Mouse (Mus musculus) forebrain, embryonic 14.5 days (tissue): ENCODE data around the gene Irak4. TPM values are rescaled to one million over a fixed set of nuclear protein-coding genes. Genes with fewer than 3 reads are reported as not detected.

ENCODE experiments used
- ATAC-seq: fragments of 200-750 bp; cut with Nextera tagmentation; 2 replicates; pipeline ENCODE4 v1.8.0; 2017; ENCODE audit warnings: mild to moderate bottlenecking, moderate library complexity
- DNase-seq: peaks from one replicate; pipeline ENCODE4 v3.0.0-alpha.2; 2015; ENCODE audit warnings: low spot score
- H3K27ac ChIP-seq: fragments of 300-500 bp; sonication (generic); 2 replicates; pipeline ENCODE4 v1.5.1; 2014; ENCODE audit warnings: low read depth, mild to moderate bottlenecking, control low read depth, low read length, moderate library complexity
- H3K27me3 ChIP-seq: fragments of 300-500 bp; sonication (generic); replicated peaks from 2 replicates; pipeline ENCODE4 v1.6.1; 2014; ENCODE audit warnings: low read length, control low read depth, mixed read lengths; ENCODE audit not compliant: control insufficient read depth, insufficient read depth
- H3K36me3 ChIP-seq: fragments of 300-500 bp; sonication (generic); 2 replicates; pipeline ENCODE4 v1.6.1; 2014; ENCODE audit warnings: low read length, control low read depth; ENCODE audit not compliant: control insufficient read depth, insufficient read depth
- H3K4me1 ChIP-seq: fragments of 300-500 bp; sonication (generic); 2 replicates; pipeline ENCODE4 v1.6.1; 2014; ENCODE audit warnings: antibody characterized with exemption, low read length, control low read depth; ENCODE audit not compliant: control insufficient read depth, insufficient read depth
- H3K4me2 ChIP-seq: fragments of 300-500 bp; sonication (generic); 2 replicates; pipeline ENCODE4 v1.6.1; 2014; ENCODE audit warnings: mild to moderate bottlenecking, control low read depth, low read length
- H3K4me3 ChIP-seq: fragments of 300-500 bp; sonication (generic); 2 replicates; pipeline ENCODE4 v1.5.1; 2014; ENCODE audit warnings: low read depth, low read length, control low read depth
- H3K9ac ChIP-seq: fragments of 300-500 bp; sonication (generic); 2 replicates; pipeline ENCODE4 v1.6.1; 2014; ENCODE audit warnings: mild to moderate bottlenecking, low read length, control low read depth, moderate library complexity
- H3K9me3 ChIP-seq: fragments of 300-500 bp; sonication (generic); replicated peaks from 2 replicates; pipeline ENCODE4 v1.6.1; 2016; ENCODE audit warnings: low read length, control low read depth, mixed read lengths; ENCODE audit not compliant: control insufficient read depth
- WGBS: fragments of 180-500 bp; shearing (Covaris S2); extraction: QIAGEN DNeasy Blood & Tissue Kit; methylation state at CpG from one replicate; pipeline ENCODE4 v1.1.7; 2014; 5-methylcytosine and 5-hydroxymethylcytosine counted together
- polyA plus RNA-seq: library from polyadenylated mRNA; unstranded; fragments of >200 nt; fragmentation: Nextera tagmentation; extraction: Ambion mirVana; gene quantifications from 2 replicates; pipeline ENCODE4 v1.2.1, GENCODE M21; 2014

The Irak4 gene
- polyA plus RNA-seq: 0.97 and 1.1 TPM in 2 replicates

DNA sequence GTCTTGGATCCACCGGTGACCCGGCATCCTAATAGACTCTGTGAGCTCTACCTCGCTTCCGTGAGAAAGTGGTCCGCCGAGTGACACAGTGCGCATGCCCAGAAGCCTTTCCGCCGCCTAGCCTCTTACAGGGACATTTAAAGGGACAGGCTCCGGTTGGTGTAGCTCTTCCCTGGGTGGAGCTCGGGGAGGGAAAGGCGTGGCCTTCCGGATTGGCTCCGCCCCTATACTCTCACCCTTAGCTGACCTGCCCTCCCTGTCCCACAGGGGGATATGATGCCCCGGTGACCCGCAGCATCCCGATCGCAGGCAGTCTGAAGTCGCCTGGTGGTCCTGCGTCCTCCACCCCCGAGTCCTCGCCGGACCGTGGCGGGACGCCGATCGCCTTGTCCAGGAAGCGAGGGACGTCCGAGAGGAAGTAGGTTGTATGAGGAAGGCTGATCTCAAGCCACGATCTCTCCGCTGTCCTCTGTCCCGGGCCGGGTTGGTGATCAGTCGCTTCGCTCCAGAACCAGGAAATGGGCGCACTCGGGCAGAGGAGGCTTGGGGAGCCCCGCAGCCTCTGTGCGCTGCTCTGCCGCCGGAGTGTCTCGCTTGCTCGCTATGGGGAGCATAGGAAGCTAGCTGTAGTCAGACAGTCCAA is at the start of gene Irak4, which contains the start of gene Pus7l:
Gene Irak4 (plus strand): TSS at position 235 of the 643 bp plus-strand sequence.
Gene Pus7l (minus strand): TSS at position 139 of the 643 bp plus-strand sequence.
- H3K4me1 ChIP-seq: peaks cover 5% of the 10 kb centered on the region; the same call in 1 of the 2 replicates
- no peaks in the 10 kb centered on the region for H3K27me3 ChIP-seq
- WGBS: under 1% methylated on average over 45 of the region's 45 CpGs
- no peak within 1 kb of the TSS for H3K27ac ChIP-seq
- H3K9me3 ChIP-seq: no peaks in the 10 kb centered on the region
- peak within 1 kb of the TSS; percentile 62 for H3K4me3 ChIP-seq
- no peaks in the 10 kb centered on the region for H3K36me3 ChIP-seq
- peak within 1 kb of the TSS; percentile 67 for H3K9ac ChIP-seq
- peak; percentile 97 for DNase-seq
- peak within 1 kb of the TSS; percentile 72 for H3K4me2 ChIP-seq
- peak; percentile 99 for ATAC-seq

- H3K9me3 ChIP-seq: no peaks in the 10 kb centered on the region
- WGBS: 94% methylated on average over 1 of the region's 1 CpGs
- ATAC-seq: no peak
These were observed 49.0 kb upstream of the Irak4 start for GRCm38 (mm10) chr15:94494445-94494844.

DNA sequence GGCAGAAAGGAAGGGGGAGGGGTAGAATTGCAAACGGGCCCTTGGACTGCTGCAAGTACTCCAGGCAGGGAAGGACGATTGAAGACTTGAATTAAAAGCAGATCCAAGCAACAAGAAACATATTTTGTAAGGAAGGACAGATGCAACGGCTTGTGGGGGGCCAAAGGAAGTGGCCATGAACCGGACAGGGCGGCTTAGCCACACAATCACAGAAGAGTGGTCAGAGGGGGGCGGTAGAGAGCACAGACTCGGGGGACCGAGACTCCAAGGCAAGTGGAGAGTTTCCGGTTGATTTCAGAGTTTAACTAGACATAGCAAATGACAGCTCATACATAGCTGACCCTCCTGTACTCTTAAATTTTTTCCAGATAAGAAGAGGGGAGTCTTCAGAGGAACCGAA is 47.5 kb upstream of the Irak4 start:
- Histone ChIP-seq H3K4me1 (no peaks in the 10 kb centered on the region), H3K27me3 (no peaks in the 10 kb centered on the region), H3K36me3 (no peaks in the 10 kb centered on the region), H3K4me3 (no peak overlapping the region), H3K9ac (no peak overlapping the region), H3K4me2 (no peak overlapping the region), H3K9me3 (no peaks in the 10 kb centered on the region), H3K27ac (no peak overlapping the region)
- DNase-seq (no peak), ATAC-seq (no peak)
- WGBS: 76% methylated on average over 10 of the region's 10 CpGs

More at GRCm38 (mm10) chr15:94494445-94494844, 49.0 kb upstream of the Irak4 start:
- H3K4me1 ChIP-seq: no peaks in the 10 kb centered on the region
- no peak overlapping the region for H3K4me2 ChIP-seq
- H3K36me3 ChIP-seq: no peaks in the 10 kb centered on the region
- DNase-seq: no peak
- no peak overlapping the region for H3K9ac ChIP-seq
- H3K27me3 ChIP-seq: no peaks in the 10 kb centered on the region
- no peak overlapping the region for H3K4me3 ChIP-seq
- H3K27ac ChIP-seq: no peak overlapping the region

- H3K27ac ChIP-seq: no peak overlapping the region
- 85% methylated on average over 1 of the region's 1 CpGs for WGBS
- ATAC-seq (no peak), DNase-seq (no peak)
- H3K4me3 ChIP-seq: no peak overlapping the region
- no peaks in the 10 kb centered on the region for H3K36me3 ChIP-seq
- H3K9me3 ChIP-seq: no peaks in the 10 kb centered on the region
- H3K4me2 ChIP-seq: no peak overlapping the region
- no peak overlapping the region for H3K9ac ChIP-seq
- H3K4me1 ChIP-seq: peaks cover 8% of the 10 kb centered on the region; the same call in 1 of the 2 replicates
- H3K27me3 ChIP-seq: no peaks in the 10 kb centered on the region
These were observed 44.2 kb upstream of the Irak4 start for GRCm38 (mm10) chr15:94499260-94499659.

GRCm38 (mm10) chr15:94503451-94504215 is 39.8 kb upstream of the Irak4 start:
- H3K27me3 ChIP-seq: no peaks in the 10 kb centered on the region
- no peaks in the 10 kb centered on the region for H3K36me3 ChIP-seq
- ATAC-seq (peak; percentile 70; the same call in 1 of the 2 replicates), DNase-seq (peak; percentile 74)
- H3K4me1 ChIP-seq: peaks cover 8% of the 10 kb centered on the region; the same call in 1 of the 2 replicates
- H3K9me3 ChIP-seq: no peaks in the 10 kb centered on the region
- no peak overlapping the region for H3K4me2 ChIP-seq
- 46% methylated on average over 12 of the region's 12 CpGs for WGBS
- no peak overlapping the region for H3K4me3 ChIP-seq
- H3K9ac ChIP-seq: no peak overlapping the region
- no peak overlapping the region for H3K27ac ChIP-seq

DNA sequence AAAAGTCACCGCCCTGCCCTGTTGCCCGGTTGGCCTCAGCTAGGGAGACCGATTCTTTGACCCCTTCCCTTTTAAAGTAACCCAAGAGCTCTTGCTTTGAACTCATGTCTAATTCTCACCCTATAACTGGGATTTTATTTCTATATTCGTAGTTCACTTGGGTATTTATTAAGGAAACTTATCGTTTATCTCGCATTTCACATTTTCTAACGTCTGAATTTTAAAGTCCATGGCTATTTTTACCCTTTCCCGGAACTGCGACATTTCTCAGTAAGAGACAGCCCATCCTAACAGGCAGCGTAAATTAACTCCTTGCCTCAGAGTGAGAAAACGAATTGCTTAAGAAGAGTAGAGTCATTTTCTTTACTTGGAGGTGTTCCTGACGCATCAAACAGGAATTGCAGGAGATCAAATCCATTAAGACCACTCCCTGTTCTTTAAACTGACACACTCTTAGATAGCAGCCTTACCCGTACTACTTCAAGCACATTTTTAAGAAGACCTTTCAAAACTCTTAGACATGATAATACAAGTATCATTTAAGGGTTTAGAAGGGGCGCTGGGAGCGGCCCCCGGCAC is 25.4 kb upstream of the Irak4 start:
- no peaks in the 10 kb centered on the region for H3K4me1 ChIP-seq
- no peak overlapping the region for H3K4me3 ChIP-seq
- H3K36me3 ChIP-seq: no peaks in the 10 kb centered on the region
- WGBS: 80% methylated on average over 16 of the region's 16 CpGs
- H3K4me2 ChIP-seq: no peak overlapping the region
- H3K27ac ChIP-seq: no peak overlapping the region
- no peak for ATAC-seq
- no peaks in the 10 kb centered on the region for H3K9me3 ChIP-seq
- DNase-seq: no peak
- no peaks in the 10 kb centered on the region for H3K27me3 ChIP-seq
- H3K9ac ChIP-seq: no peak overlapping the region

DNA sequence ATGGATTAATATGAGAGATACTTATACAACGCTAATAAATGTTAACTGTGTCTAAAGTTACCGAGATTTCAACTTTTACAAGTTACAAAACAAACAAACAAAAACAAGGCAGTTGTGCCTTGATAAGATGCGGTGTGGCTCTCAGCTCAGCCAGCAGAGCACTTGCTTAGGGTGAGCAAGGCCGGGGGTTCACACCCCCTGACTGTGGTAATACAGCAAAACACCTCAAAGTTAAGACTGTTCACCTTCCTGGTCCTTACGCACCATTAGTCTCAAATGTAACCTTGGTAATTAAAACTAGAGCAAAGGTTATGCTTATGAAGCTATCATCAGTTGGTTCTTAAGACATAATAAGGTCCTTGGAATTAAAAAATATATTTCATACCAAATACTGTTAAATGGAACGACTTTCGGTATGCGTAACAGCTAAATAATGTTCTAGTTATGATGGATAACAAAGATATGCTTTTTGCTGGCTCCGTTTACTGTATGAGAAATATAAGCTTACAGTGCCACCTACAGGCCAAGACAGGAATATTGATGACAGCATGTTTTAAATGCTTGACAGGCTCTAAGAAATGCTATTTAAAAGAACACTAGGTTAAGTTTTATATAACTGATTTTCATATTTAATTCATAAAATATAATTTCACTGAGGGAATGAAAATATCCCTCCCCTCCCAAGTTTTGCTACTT is 23.1 kb upstream of the Irak4 start:
- Histone ChIP-seq H3K36me3 (no peaks in the 10 kb centered on the region), H3K27me3 (no peaks in the 10 kb centered on the region), H3K4me2 (no peak overlapping the region), H3K9ac (no peak overlapping the region), H3K4me1 (no peaks in the 10 kb centered on the region), H3K4me3 (no peak overlapping the region), H3K27ac (no peak overlapping the region), H3K9me3 (no peaks in the 10 kb centered on the region)
- ATAC-seq (peak; percentile 67), DNase-seq (peak; percentile 93)
- 45% methylated on average over 9 of the region's 9 CpGs for WGBS

- H3K27me3 ChIP-seq: no peaks in the 10 kb centered on the region
- ATAC-seq (no peak), DNase-seq (no peak)
- H3K36me3 ChIP-seq: no peaks in the 10 kb centered on the region
- H3K9ac ChIP-seq: no peak overlapping the region
- H3K4me2 ChIP-seq: no peak overlapping the region
- no peaks in the 10 kb centered on the region for H3K4me1 ChIP-seq
- no peak overlapping the region for H3K27ac ChIP-seq
- WGBS: 84% methylated on average over 5 of the region's 5 CpGs
- H3K4me3 ChIP-seq: no peak overlapping the region
- no peaks in the 10 kb centered on the region for H3K9me3 ChIP-seq
These were observed 22.5 kb upstream of the Irak4 start for GRCm38 (mm10) chr15:94520959-94521358.
